Mouse (Mus musculus) heart, postnatal 10 days (tissue): ENCODE results near the gene Aldh1l1. TPM values are rescaled to one million over a fixed set of nuclear protein-coding genes. Genes with fewer than 3 reads are reported as not detected.
A peak's percentile ranks its signal among the peaks of the same experiment; 100 is the strongest.

Experiments used
- DNase-seq, 2 experiments: peaks; one replicate each; pipeline ENCODE4 v3.0.0; 2021
- intact Hi-C: fragments of 180-260 bp; cut with DNase I; formaldehyde crosslinking; loops from one replicate; pipeline ENCODE4 v1.15.1; 2025
- total RNA-seq, 2 experiments: library from RNA; stranded (reverse); gene quantifications; 2 replicates each; pipeline ENCODE4 v1.2.3; 2021

Gene Aldh1l1
- 1 to 10 TPM; 1.0 to 2.2 TPM for total RNA-seq

DNA sequence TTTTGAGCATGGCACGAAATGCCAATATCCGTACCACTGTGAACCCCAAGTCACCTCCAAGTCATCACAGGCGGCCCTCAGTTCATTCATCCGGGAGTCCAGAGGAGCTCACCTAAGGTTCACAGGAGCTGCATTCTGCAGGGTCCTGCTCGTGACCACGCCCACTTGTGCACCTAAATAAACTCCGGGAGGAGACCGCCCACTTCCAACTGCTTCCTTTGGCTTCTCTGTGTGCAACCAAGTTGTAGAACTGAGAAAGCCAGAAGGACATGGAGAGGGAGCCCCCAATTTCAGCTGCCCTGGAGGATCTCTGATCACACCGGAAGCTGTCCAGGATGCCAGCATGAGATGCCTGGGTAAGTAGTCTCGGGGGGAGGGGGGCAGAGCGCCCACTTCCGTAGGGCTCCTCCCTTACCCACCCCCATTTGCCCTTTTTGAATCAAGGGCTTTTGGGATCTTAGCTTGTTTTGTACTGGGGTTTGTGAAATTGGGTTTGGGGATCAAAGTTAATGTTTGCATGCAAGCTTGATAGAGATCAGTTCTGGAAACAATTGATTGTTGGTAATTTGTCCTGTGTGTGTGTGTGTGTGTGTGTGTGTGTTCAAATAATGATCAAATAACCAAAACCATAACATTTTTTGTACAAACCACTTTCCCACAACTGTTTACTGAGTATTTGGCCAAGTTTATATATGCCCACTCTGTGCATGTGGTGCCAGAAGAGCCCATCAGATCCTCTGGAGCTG is at the start of gene Aldh1l1:
TSS of gene Aldh1l1 (plus strand) at position 252 of the 746 bp plus-strand sequence.
- intact Hi-C loops: no loop called here
- DNase-seq: no peak

DNA sequence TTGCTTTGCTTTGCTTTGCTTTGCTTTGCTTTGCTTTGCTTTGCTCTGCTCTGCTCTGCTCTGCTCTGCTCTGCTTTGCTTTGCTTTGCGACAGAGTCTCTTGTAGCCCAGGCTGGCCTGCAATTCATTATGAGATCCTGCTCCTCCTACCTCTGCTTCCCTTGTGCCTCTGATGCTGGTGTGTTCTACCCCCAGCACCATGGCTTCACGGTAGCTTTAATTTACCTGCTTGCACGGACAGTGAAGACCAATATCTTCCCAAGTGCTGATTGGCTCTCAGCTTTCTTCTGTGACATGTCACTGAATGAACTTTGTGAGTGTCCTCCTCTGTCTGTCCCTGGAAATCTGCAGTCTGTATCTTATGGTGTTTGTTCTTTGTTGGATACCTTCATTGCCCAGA is 49.2 kb upstream of the Aldh1l1 start:
- intact Hi-C loops: loop anchor here (5.0 kb wide), 1 partner anchor 125 kb away; no protein-coding TSS in a partner anchor

DNA sequence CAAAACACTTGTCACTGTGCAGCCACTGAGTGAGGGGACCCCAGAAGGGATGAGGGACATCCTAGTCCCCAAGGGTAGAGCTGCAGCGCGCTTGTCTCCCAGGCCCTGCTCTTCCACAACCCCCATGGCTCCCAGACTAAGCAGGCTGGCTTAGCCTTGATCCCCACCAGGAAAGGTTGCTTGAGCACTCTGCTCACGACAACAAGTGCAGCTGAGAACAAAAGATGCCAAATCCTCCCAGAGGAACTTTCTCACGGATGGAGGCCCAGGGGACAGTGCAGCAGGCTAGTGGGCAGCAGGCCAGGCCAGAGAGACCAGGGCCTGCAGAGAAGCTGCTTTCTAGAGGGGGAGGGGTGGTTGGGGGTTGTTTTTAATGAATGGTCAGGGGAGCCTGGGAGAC is 39.3 kb upstream of the Aldh1l1 start:
- intact Hi-C loops: no loop called here
- DNase-seq: no peak

More for the DNA sequence above, 49.2 kb upstream of the Aldh1l1 start:
- no peak for DNase-seq

DNA sequence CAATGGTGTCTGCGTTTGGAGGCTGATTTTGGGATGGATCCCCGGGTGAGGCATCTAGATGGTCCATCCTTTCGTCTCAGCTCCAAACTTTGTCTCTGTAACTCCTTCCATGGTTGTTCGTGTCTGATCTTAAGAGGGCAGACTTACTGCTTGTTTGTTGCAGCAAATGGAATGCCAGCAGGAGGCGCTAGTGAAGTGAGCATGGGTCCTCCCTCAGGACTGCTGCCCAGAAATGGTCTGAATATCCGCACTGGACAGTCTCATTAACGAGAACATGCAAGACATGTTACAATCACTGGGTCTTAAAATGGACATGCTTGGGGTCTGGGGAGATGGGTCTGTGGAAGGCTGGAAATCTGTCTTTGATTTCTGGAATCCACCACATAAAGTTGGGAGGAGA is 36.0 kb upstream of the Aldh1l1 start:
- intact Hi-C loops: loop anchor here (1.0 to 5.0 kb wide), 3 partner anchors 65 to 127 kb away; no protein-coding TSS in a partner anchor
- DNase-seq: peak; percentile 92 to 96

DNA sequence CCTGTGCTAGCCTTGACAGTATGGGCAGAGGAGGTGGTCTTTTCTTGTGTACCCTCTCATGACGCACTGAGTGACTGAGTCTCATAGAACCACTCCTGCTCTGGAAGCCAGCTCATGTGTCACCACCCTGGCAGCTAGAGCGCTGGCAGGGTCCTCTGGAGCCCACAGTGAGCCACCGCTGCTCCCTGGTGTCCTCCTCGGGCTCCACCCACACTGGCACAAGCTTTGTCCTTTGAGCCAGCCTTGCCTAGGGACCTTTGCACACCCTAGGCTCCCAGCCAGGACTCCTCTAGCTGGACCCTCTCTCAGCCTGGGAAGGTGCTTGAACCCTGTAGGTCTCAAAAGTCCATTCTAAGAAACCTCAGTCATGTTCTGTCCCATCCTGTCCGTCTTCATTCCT is 35.5 kb upstream of the Aldh1l1 start:
- intact Hi-C loops: loop anchor here (1.0 to 5.0 kb wide), 3 partner anchors 65 to 127 kb away; no protein-coding TSS in a partner anchor
- DNase-seq: peak; percentile 84 to 88

DNA sequence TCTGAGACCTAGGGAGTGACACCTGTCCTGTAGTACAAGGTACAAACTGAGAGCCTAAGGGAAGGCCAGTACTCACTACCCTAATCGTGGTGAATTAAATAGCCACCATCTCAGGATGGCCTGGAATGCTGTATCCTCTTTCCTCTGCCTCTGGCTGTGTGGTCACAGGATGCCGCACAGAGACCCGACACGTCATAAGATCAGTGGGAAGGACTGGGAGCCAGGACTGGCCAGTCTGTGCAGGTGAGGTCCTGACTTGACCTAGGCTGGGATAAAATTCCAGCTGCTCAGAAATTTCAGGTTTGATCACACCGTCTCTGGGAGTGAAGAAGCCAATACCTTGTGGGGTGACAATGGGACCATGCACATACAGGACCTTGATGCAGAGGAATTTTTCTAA is 34.7 kb upstream of the Aldh1l1 start:
- no peak for DNase-seq
- intact Hi-C loops: loop anchor here (5.0 kb wide), 1 partner anchor 126 kb away; no protein-coding TSS in a partner anchor

DNA sequence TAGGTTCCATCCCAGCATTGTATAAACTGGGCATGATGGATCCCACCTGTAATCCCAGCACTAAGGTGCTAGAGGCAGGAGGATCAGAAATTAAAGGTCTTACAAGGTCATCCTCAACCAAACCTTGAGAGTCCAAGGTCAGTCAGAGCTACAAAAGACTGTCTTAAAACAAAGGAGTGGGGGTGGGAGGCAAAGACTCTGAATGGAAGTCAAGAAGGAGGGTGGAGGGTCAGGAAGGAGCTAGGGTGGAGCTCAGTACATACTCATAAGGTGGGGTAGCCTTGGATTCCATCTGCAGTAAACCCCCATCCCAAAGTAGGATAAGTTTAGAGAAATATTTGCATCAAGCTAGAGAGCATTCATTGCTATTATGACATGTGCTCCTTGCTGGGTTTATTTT is 33.6 kb upstream of the Aldh1l1 start:
- intact Hi-C loops: loop anchor here (5.0 kb wide), 1 partner anchor 125 kb away; no protein-coding TSS in a partner anchor
- DNase-seq: no peak

DNA sequence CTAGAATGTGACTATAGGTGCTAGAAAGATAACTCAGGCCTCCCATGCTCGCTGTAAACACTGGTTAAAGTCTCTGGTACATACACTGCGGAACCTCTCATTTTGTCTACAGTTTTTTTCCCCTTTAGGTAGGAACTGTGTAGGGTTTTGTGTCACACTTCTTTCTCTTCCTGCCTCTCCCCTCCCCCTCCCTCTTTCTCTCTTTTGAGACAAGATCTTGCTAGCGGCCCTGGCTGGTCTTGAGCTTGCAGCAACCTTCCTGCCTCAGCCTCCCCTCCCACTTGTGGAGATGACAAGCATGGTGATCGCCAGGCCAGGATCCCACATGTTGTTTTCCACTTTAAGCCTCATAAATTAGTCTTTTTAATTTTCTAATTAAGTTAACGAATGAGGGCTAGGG is 32.5 kb upstream of the Aldh1l1 start:
- no peak for DNase-seq
- intact Hi-C loops: loop anchor here (2.0 to 5.0 kb wide), 2 partner anchors 59 to 124 kb away; no protein-coding TSS in a partner anchor

DNA sequence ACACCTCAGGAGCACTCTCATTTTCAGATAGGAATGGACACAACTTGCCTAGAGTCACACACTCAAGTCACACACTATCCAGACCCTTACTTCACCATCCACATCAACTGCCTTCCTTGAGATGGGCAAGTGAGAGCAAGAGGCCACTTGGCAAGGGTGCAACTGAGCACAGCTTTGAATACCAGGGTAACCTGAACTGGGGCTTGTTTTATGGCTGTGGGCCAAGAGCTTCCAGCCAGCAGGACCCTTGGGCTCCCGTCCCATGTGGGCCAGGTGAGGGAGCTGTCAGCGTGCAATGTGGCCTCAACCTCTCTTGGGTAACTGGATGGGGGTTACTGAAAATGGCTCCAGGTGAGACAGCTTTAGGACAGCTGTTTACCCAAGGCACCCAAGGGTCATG is 28.8 kb upstream of the Aldh1l1 start:
- intact Hi-C loops: no loop called here
- DNase-seq: no peak

DNA sequence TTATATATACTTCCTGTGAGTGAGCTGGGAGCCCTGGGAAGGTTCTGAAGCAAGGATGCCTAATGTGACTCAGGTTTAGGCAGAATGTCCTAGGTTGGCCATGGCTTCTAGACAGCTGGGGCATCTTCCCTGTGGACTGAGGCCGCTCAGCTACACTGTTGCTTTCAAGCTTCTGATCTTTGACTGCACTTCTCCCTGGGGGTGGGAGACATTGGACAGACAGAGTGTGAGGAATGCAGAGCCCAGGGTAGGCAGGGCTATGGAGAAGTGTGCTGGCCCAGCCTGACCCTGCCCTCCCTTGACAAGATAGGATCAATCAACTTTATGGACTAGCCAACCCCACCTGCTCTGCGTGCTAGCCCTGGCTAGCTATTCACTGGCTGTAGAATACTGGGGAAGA is 25.0 kb upstream of the Aldh1l1 start:
- no peak for DNase-seq

DNA sequence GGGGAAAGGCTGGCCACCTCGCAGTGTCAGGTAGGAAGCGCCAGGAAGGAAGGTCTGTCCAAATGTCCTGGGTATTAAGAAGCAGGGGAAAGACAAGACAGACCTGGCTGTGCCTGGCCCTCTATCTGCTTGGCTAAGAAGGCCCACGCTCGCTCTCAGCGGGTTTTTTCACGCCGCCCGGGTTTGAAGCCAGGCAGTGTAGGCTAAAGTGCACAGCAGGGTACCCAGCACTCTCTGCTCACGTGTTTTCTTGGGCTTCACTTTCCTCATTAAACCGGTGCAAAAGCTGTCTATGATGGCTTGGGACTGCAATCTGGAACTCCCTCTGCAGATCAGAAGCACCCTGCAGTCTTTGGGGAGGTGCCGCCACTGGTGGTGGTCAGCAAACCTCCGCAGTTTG is 24.5 kb upstream of the Aldh1l1 start:
- intact Hi-C loops: no loop called here
- no peak for DNase-seq

More for the DNA sequence above, 25.0 kb upstream of the Aldh1l1 start:
- intact Hi-C loops: no loop called here

DNA sequence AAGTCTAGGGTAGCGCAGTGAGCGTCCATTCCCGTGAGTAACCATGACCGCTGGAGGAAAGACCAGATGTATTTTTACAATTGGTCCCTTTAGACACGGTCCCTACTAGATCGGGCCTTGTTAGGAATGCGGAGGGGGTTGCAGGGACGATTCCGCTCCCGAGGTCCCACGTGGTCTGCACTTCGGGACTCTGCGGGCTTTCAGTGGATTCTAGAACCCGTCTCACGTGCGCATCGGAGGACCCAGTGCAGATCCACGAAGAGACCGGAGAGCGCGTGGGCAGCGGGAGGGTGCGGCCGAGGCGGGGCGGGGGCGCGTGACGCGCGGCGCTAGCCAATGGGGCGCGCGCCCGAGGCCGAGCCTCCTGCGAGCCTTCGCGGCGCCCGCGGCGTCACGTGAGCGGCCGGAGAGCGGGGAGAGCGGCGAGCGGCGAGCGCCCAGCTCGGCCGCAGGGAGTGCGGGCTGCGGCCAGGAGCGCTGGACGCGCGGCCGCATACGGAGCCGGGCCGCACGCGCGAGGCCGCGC is 24.0 kb upstream of the Aldh1l1 start, which contains the start of gene Klf15:
TSS of gene Klf15 (plus strand) at position 396 of the 526 bp plus-strand sequence.
- intact Hi-C loops: no loop called here
- peak; percentile 85 to 86 for DNase-seq

DNA sequence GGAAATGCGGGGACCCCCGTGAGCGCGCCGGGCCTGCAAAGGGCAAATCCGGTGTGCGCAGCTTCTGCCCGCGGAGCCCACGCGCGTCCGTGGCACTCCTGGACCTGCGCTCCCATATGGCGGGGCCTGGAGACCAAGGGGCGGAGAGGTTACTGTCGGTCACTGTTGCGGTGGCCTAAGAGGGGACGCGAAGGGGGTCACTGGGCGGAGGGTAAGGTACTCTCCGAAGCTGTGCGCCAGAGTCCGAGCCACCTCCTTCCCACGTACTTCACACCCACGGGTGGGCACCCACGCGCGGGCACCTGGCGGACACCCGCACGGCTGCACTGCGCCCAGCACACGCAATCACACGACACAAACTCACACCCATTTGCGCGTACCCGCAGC is 23.4 kb upstream of the Aldh1l1 start:
- intact Hi-C loops: loop anchor here (1.0 kb wide), 1 partner anchor 44 kb away; no protein-coding TSS in a partner anchor

DNA sequence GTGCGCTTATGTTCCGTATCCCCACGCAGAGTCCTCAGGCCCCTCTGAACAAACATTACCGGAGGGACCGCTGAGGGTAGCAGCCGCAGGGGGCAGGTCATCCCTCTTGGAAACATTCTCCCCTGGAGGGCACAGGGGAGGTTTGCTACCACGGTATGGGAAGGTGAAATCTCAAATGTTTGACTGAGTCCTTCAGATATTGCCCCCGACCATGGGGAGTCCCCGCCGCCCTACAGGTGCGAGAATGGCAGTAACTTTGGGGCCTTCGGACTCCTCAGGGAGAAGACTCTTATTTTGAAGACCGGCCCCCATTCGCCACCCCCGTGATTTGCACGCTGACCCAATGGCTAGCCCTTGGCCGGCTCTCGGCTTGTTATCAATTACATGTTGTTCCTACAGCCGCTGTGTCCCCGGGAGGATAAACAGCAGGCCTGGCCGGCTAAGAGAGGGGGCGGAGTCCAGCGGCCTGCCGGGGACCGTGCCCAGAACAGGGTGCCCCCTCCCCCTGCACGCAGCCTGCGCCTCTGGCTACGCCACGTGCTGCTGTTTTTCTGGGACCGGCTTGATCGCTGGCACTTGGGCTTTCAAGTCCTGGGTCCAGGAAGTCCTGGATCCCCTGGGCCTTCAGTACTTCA is 22.9 kb upstream of the Aldh1l1 start:
- intact Hi-C loops: loop anchor here (1.0 kb wide), 1 partner anchor 44 kb away; no protein-coding TSS in a partner anchor

More for the DNA sequence above, 23.4 kb upstream of the Aldh1l1 start:
- DNase-seq: peak in 1 of 2 experiments; percentile 43

DNA sequence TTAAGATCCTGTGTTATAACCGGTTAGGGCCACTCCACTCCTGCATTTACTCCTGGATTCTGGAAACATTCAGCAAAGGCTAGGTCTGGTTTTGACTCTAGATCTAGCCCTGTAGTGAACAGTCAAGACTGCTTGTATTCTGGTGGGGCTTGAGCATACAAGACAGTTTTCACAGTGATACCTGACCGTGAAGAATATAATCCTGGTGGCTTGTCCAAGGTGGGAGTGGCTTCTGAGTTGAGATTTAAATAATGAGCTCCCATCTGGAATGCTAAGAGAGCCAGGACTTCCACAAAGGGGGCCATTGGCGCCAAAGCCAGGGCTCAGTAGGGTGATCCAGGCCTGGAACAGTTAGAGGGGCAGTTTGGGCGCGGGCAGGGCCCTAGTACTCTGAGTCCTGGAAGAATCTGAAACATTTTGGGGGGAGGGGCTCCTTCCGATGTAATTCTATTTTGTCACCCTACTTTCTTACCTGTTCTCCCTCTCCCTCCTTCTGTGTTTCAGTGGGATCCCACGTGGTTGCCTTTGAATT is 22.3 kb upstream of the Aldh1l1 start:
- intact Hi-C loops: loop anchor here (1.0 kb wide), 1 partner anchor 43 kb away; no protein-coding TSS in a partner anchor
- DNase-seq: no peak

More for the DNA sequence above, 22.9 kb upstream of the Aldh1l1 start:
- peak; percentile 95 to 97 for DNase-seq

DNA sequence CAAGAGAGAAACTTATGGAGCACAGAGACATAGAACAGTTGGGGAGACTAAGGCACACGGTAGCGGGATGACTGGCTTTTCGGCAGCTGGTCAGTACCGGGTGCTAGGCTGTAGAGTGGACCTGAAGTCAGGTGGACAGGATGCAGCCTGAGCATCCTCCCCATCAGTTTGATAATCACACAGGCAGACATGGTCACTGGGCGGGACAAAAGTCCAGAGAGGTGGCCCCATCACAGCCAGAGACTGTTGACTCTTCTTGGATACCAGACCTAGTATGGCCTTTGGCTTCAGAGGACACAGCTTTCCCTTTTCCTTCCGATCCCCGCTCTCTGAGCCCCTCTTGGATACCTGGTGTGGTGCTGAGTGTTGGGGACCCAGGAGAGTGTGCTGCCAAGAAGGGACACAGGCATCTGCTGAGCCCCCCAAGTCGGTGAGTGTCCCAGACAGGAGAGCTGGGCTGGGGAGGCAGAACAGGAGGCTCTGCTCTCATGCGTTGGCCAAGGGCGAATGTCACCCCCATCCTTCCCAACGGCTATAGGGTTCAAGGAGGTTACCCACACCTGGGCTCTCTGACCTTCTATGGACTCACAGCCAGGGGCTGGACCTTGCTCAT is 21.1 kb upstream of the Aldh1l1 start:
- DNase-seq: no peak
- intact Hi-C loops: no loop called here

DNA sequence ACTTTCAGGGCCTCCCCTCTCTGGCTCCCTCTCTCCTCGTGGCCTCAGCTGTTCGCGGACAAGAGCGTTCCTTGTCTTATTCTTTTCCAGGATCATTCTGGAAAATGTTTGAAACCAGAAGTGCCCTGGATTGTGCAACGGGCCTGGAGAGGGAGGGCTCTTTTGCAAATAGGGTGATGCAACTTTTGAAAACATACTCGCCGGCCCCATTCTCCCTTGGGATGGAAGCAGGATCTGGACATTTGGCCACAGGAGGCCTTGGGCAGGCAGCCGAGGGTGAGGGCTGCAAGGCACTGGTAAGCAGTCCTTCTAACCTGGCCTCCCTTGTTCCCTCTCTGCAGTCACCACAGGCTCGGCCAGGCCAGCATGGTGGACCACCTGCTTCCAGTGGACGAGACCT is 20.1 kb upstream of the Aldh1l1 start:
- DNase-seq: peak; percentile 45 to 61
- intact Hi-C loops: no loop called here

DNA sequence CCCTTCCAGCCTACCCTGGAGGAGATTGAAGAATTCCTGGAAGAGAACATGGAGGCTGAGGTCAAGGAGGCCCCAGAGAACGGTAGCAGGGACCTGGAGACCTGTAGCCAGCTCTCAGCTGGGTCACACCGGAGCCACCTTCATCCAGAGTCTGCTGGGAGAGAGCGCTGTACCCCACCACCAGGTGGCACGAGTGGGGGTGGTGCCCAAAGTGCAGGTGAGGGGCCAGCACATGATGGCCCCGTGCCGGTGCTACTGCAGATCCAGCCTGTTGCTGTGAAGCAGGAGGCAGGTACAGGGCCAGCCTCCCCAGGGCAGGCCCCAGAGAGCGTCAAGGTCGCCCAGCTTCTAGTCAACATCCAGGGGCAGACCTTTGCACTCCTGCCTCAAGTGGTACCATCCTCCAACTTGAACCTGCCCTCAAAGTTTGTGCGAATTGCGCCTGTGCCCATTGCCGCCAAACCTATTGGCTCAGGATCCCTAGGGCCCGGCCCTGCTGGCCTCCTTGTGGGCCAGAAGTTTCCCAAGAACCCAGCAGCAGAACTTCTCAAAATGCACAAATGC is 19.3 kb upstream of the Aldh1l1 start:
- intact Hi-C loops: no loop called here
- DNase-seq: no peak

DNA sequence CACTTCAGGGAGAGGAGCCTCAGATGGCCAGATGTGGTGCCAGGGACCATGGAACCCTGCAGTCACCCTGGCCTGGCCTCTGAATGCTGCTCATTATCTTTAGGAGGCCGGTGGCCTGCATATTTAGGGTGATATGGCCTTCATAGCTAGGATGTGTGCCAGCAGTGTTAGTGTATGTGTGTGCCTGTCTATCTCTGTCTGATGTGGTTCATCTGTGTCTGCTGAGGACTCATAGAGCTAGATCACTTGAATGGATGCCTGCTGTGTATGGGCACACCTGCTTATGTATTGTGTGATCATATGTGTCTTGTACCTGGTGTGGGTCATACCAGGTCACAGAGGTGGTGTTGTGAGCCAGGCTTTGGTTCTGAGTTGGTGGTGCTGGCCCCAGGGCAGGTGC is 18.0 kb upstream of the Aldh1l1 start:
- DNase-seq: no peak
- intact Hi-C loops: no loop called here

DNA sequence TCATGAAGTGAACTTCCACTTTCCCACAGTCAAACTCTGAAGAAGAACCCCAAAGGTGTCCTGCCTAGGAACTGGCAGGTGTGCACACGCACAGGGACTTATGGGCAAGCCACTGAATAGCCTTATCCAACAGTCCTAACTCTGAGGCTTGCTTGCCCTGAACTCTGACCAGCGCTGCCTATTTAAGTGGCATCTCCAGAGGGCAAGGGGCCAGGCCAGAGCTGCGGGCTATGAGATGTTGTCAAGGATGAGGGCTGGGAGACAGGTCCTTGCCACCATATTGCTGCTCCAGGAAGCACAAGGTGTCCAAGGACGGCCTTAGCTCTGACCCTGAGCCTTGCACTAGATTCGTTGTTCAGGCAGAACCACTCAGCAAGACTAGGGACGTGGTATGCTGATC is 17.2 kb upstream of the Aldh1l1 start:
- intact Hi-C loops: no loop called here

More for the DNA sequence above, 17.2 kb upstream of the Aldh1l1 start:
- no peak for DNase-seq
